Mouse (Mus musculus) ES-E14 (cell line): ENCODE measurements around the gene Recql5.

ENCODE experiments used
- CHD2 ChIP-seq: IDR thresholded peaks from 2 replicates; pipeline ENCODE4 v1.6.1; 2014; ENCODE audit warnings: mild to moderate bottlenecking, low read depth, low read length, inconsistent platforms
- MAFK ChIP-seq: IDR thresholded peaks from 2 replicates; pipeline ENCODE4 v1.6.1; 2014; ENCODE audit warnings: mild to moderate bottlenecking, low read depth, low read length, inconsistent platforms; ENCODE audit not compliant: insufficient read depth
- ZC3H11A ChIP-seq: IDR thresholded peaks from 2 replicates; pipeline ENCODE4 v1.6.1; 2012; ENCODE audit warnings: low read depth, mild to moderate bottlenecking, inconsistent platforms, low read length, borderline replicate concordance
- ZNF384 ChIP-seq: IDR thresholded peaks from 2 replicates; pipeline ENCODE4 v1.6.1; 2012; ENCODE audit warnings: low read depth, low read length, inconsistent platforms

DNA sequence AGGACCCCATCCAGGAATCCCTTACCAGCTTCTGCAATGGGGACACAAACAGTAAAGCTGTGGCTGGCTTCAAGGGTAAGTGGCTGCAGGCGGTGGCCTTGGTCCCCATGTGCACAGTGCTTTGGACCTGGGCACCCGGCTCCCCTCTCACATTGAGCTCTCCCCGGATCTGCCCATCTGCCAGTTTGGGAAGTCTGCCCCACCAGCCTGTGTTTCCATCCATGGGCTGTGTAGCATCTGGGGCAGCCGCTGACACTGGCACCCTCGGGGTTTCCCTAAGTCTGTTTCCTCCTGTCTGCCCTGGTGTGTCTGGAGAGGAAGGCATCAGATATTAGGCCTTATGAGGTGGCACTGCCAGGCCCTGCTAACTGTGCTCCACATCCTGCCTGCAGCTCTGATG lies 45.3 kb downstream of the Recql5 start:
- no peak for TF ChIP-seq ZNF384
- TF ChIP-seq ZC3H11A = no peak
- no peak for TF ChIP-seq MAFK
- TF ChIP-seq CHD2 = no peak
